9 mouse cellular contexts compared by ENCODE assay signal in genomic region chr1:134493496-134493895, GRCm38 (mm10). TPM values are rescaled to one million over a fixed set of nuclear protein-coding genes. Genes with fewer than 3 reads are reported as not detected.
A peak's percentile ranks its signal among the peaks of the same experiment; 100 is the strongest.
DNase-seq lines count a peak whose midpoint lies in the region; ATAC-seq lines count a peak whose summit lies in the region.
"Had no signal": no experiment of that assay in that cellular context is flagged by ENCODE, and none has a peak within 500 bp of the region (broad histone marks: within the 10 kb centered on the region; RNA-seq: fewer than 3 reads in every experiment).

No protein-coding gene starts in this region.

- peak overlapping the region; percentile 88; the same call in 1 of the 2 replicates for H3K4me3 ChIP-seq in kidney, embryonic 16.5 days (ENCODE audit: low read length)
- H3K4me3 ChIP-seq in limb, embryonic 13.5 days, result no peak overlapping the region

- 70% methylated on average over 2 of the region's 2 CpGs for WGBS in kidney, embryonic 16.5 days
- 87% methylated on average over 2 of the region's 2 CpGs for WGBS in limb, embryonic 13.5 days

- no peak overlapping the region for H3K27ac ChIP-seq in kidney, embryonic 16.5 days (ENCODE audit: low read length)
- no peak overlapping the region for H3K27ac ChIP-seq in limb, embryonic 13.5 days

- H3K9ac ChIP-seq in kidney, embryonic 16.5 days (replicated peaks; ENCODE audit: low read length), result no peak overlapping the region
- peak overlapping the region; percentile 71; the same call in 1 of the 2 replicates for H3K9ac ChIP-seq in limb, embryonic 13.5 days

- H3K27me3 ChIP-seq in kidney, embryonic 16.5 days (ENCODE audit: insufficient read depth, low read length), result no peaks in the 10 kb centered on the region
- H3K27me3 ChIP-seq in limb, embryonic 13.5 days, result no peaks in the 10 kb centered on the region

- peak; percentile 17 for DNase-seq in CD4-positive, CD25-positive, alpha-beta regulatory T cell, adult 2 months (ENCODE audit: low read depth, low spot score)
- DNase-seq in kidney, postnatal 36 days, result no peak
- DNase-seq in MEL-GATA-1-ER (ENCODE audit: extremely low read depth, low read depth), result peak; percentile 6
- DNase-seq in right cerebral cortex, adult 2 months (ENCODE audit: low spot score in 2 of 2), result no peak
- no peak for DNase-seq in right cerebral cortex, postnatal 10 days (ENCODE audit: low spot score in 2 of 2)

- peaks cover 18% of the 10 kb centered on the region for H3K4me1 ChIP-seq in kidney, embryonic 16.5 days (ENCODE audit: insufficient read depth, low read length)
- H3K4me1 ChIP-seq in limb, embryonic 13.5 days, result peaks cover 18% of the 10 kb centered on the region

- H3K9me3 ChIP-seq in kidney, embryonic 16.5 days (ENCODE audit: low read length), result no peaks in the 10 kb centered on the region
- no peaks in the 10 kb centered on the region for H3K9me3 ChIP-seq in limb, embryonic 13.5 days

- H3K4me2 ChIP-seq in kidney, embryonic 16.5 days (replicated peaks; ENCODE audit: low read depth, low read length), result peak overlapping the region; percentile 83; the same call in 1 of the 2 replicates
- H3K4me2 ChIP-seq in limb, embryonic 13.5 days (replicated peaks), result peak overlapping the region; percentile 74

- peaks cover 18% of the 10 kb centered on the region for H3K36me3 ChIP-seq in kidney, embryonic 16.5 days (ENCODE audit: insufficient read depth, low read length)
- peaks cover 33% of the 10 kb centered on the region for H3K36me3 ChIP-seq in limb, embryonic 13.5 days

- ATAC-seq in CD4-positive, CD25-positive, alpha-beta regulatory T cell, adult 4 months, result no peak
- no peak for ATAC-seq in kidney, embryonic 16.5 days (ENCODE audit: low FRiP score, low TSS enrichment)
- ATAC-seq in limb, embryonic 13.5 days (ENCODE audit: low FRiP score, low read depth), result no peak

RNA-seq across cellular contexts. Expression of gene Rabif, which starts 1.0 kb away (rescaled TPM):
- 10 to 100 TPM; 45.5 to 47.1 TPM for polyA plus RNA-seq in CD4-positive, CD25-positive, alpha-beta regulatory T cell, adult 4 months (2017; shearing (Covaris generic))
- polyA plus RNA-seq in kidney, embryonic 16.5 days (2015; fragmentation: Nextera tagmentation; extraction: Ambion mirVana), result 46.9 and 47.0 TPM in 2 replicates
- 40.1 and 40.8 TPM in 2 replicates for polyA plus RNA-seq in limb, embryonic 13.5 days (2015; fragmentation: Nextera tagmentation; extraction: Ambion mirVana)

RNA-seq across cellular contexts. Expression of gene Klhl12, which starts 38.2 kb away (rescaled TPM):
- 10 to 100 TPM; 13.7 to 15.8 TPM for polyA plus RNA-seq in CD4-positive, CD25-positive, alpha-beta regulatory T cell, adult 4 months (2017; shearing (Covaris generic))
- polyA plus RNA-seq in kidney, embryonic 16.5 days (2015; fragmentation: Nextera tagmentation; extraction: Ambion mirVana), result 32.4 and 35.4 TPM in 2 replicates
- 29.4 and 29.9 TPM in 2 replicates for polyA plus RNA-seq in limb, embryonic 13.5 days (2015; fragmentation: Nextera tagmentation; extraction: Ambion mirVana)

RNA-seq across cellular contexts. Expression of gene Mgat4e, which starts 56.0 kb away (rescaled TPM):
- polyA plus RNA-seq in CD4-positive, CD25-positive, alpha-beta regulatory T cell, adult 4 months (2017; shearing (Covaris generic)), result not detected
- not detected in 2 replicates for polyA plus RNA-seq in kidney, embryonic 16.5 days (2015; fragmentation: Nextera tagmentation; extraction: Ambion mirVana)
- 0.14 TPM in 1 of 2 replicates, not detected in the other for polyA plus RNA-seq in limb, embryonic 13.5 days (2015; fragmentation: Nextera tagmentation; extraction: Ambion mirVana)
- polyA plus RNA-seq: macrophage had no signal

Comparison
In these comparisons a context has a peak if more than half of its experiments do, and no peak if none do; other contexts are left out.
1. DNase-seq: peak in CD4-positive, CD25-positive, alpha-beta regulatory T cell, adult 2 months (single experiment) and MEL-GATA-1-ER (single experiment); none in kidney, postnatal 36 days (0 of 2), right cerebral cortex, adult 2 months (0 of 2) and right cerebral cortex, postnatal 10 days (0 of 2).